Mouse (Mus musculus): ENCODE results near the gene Gm5134. TPM values are rescaled to one million over a fixed set of nuclear protein-coding genes. Genes with fewer than 3 reads are reported as not detected.
A peak's percentile ranks its signal among the peaks of the same experiment; 100 is the strongest.

Gene Gm5134
- polyA plus RNA-seq, 1 experiment from 2014 or later = not detected

GRCm38 (mm10) chr10:76012922-76013321, 58.6 kb downstream of the Gm5134 start:
- Histone ChIP-seq H3K27ac (ENCODE audit: low read depth, low read length) (no peak overlapping the region), H3K4me3 (ENCODE audit: low read depth, low read length) (no peak overlapping the region), H3K4me2 (replicated peaks; ENCODE audit: low read depth) (no peak overlapping the region), H3K9ac (ENCODE audit: low read depth, low read length) (no peak overlapping the region), H3K36me3 (ENCODE audit: control insufficient read depth, insufficient read depth) (no peaks in the 10 kb centered on the region), H3K4me1 (replicated peaks; ENCODE audit: control insufficient read depth, insufficient read depth, low read length) (no peaks in the 10 kb centered on the region), H3K27me3 (replicated peaks; ENCODE audit: control insufficient read depth, insufficient read depth, low read length) (no peaks in the 10 kb centered on the region), H3K9me3 (ENCODE audit: control insufficient read depth) (no peaks in the 10 kb centered on the region)
- no peak for ATAC-seq
- WGBS = 64% methylated on average over 6 of the region's 6 CpGs
- TF ChIP-seq CTCF (IDR thresholded peaks at IDR 0.05; ENCODE audit: low read depth) = no peak

- no peak overlapping the region for H3K27ac ChIP-seq (ENCODE audit: low read depth, low read length)
- no peak overlapping the region for H3K9ac ChIP-seq (ENCODE audit: low read depth, low read length)
- no peaks in the 10 kb centered on the region for H3K27me3 ChIP-seq (replicated peaks; ENCODE audit: control insufficient read depth, insufficient read depth, low read length)
- no peaks in the 10 kb centered on the region for H3K9me3 ChIP-seq (ENCODE audit: control insufficient read depth)
- no peaks in the 10 kb centered on the region for H3K4me1 ChIP-seq (replicated peaks; ENCODE audit: control insufficient read depth, insufficient read depth, low read length)
- no peak for TF ChIP-seq CTCF (IDR thresholded peaks at IDR 0.05; ENCODE audit: low read depth)
- no peak for ATAC-seq
- H3K4me2 ChIP-seq (replicated peaks; ENCODE audit: low read depth) = no peak overlapping the region
- no peaks in the 10 kb centered on the region for H3K36me3 ChIP-seq (ENCODE audit: control insufficient read depth, insufficient read depth)
- 89% methylated on average over 3 of the region's 3 CpGs for WGBS
- no peak overlapping the region for H3K4me3 ChIP-seq (ENCODE audit: low read depth, low read length)
Measured at GRCm38 (mm10) chr10:76016886-76017285, 62.6 kb downstream of the Gm5134 start.

GRCm38 (mm10) chr10:76021728-76022127, 67.4 kb downstream of the Gm5134 start:
- Histone ChIP-seq H3K27me3 (replicated peaks; ENCODE audit: control insufficient read depth, insufficient read depth, low read length) (no peaks in the 10 kb centered on the region), H3K4me3 (ENCODE audit: low read depth, low read length) (no peak overlapping the region), H3K36me3 (ENCODE audit: control insufficient read depth, insufficient read depth) (no peaks in the 10 kb centered on the region), H3K9ac (ENCODE audit: low read depth, low read length) (no peak overlapping the region), H3K27ac (ENCODE audit: low read depth, low read length) (peak overlapping the region; percentile 60; the same call in 1 of the 2 replicates), H3K4me2 (replicated peaks; ENCODE audit: low read depth) (no peak overlapping the region), H3K9me3 (ENCODE audit: control insufficient read depth) (0 out of 2 replicates have a peak, but pooled peaks cover 2% of the 10 kb centered on the region), H3K4me1 (replicated peaks; ENCODE audit: control insufficient read depth, insufficient read depth, low read length) (0 out of 2 replicates have a peak, but pooled peaks cover 5% of the 10 kb centered on the region)
- 12% methylated on average over 3 of the region's 3 CpGs for WGBS
- no peak for TF ChIP-seq CTCF (IDR thresholded peaks at IDR 0.05; ENCODE audit: low read depth)
- ATAC-seq = peak; percentile 93

- TF ChIP-seq CTCF (IDR thresholded peaks at IDR 0.05; ENCODE audit: low read depth) = no peak
- Histone ChIP-seq H3K4me3 (ENCODE audit: low read depth, low read length) (no peak overlapping the region), H3K27me3 (replicated peaks; ENCODE audit: control insufficient read depth, insufficient read depth, low read length) (no peaks in the 10 kb centered on the region), H3K9me3 (ENCODE audit: control insufficient read depth) (0 out of 2 replicates have a peak, but pooled peaks cover 2% of the 10 kb centered on the region), H3K9ac (ENCODE audit: low read depth, low read length) (no peak overlapping the region), H3K27ac (ENCODE audit: low read depth, low read length) (no peak overlapping the region), H3K36me3 (ENCODE audit: control insufficient read depth, insufficient read depth) (no peaks in the 10 kb centered on the region), H3K4me2 (replicated peaks; ENCODE audit: low read depth) (no peak overlapping the region), H3K4me1 (replicated peaks; ENCODE audit: control insufficient read depth, insufficient read depth, low read length) (0 out of 2 replicates have a peak, but pooled peaks cover 5% of the 10 kb centered on the region)
- no peak for ATAC-seq
- WGBS = 87% methylated on average over 6 of the region's 6 CpGs
Measured at GRCm38 (mm10) chr10:76023921-76024320, 69.6 kb downstream of the Gm5134 start.

- ATAC-seq = no peak
- Histone ChIP-seq H3K4me3 (ENCODE audit: low read depth, low read length) (no peak overlapping the region), H3K4me2 (replicated peaks; ENCODE audit: low read depth) (no peak overlapping the region), H3K9me3 (ENCODE audit: control insufficient read depth) (0 out of 2 replicates have a peak, but pooled peaks cover 2% of the 10 kb centered on the region), H3K27ac (ENCODE audit: low read depth, low read length) (no peak overlapping the region), H3K27me3 (replicated peaks; ENCODE audit: control insufficient read depth, insufficient read depth, low read length) (no peaks in the 10 kb centered on the region), H3K36me3 (ENCODE audit: control insufficient read depth, insufficient read depth) (no peaks in the 10 kb centered on the region), H3K9ac (ENCODE audit: low read depth, low read length) (no peak overlapping the region), H3K4me1 (replicated peaks; ENCODE audit: control insufficient read depth, insufficient read depth, low read length) (0 out of 2 replicates have a peak, but pooled peaks cover 5% of the 10 kb centered on the region)
- WGBS = 94% methylated on average over 9 of the region's 10 CpGs
- TF ChIP-seq CTCF (IDR thresholded peaks at IDR 0.05; ENCODE audit: low read depth) = no peak
Measured at GRCm38 (mm10) chr10:76025470-76026190, 71.3 kb downstream of the Gm5134 start.

- Histone ChIP-seq H3K36me3 (ENCODE audit: control insufficient read depth, insufficient read depth) (no peaks in the 10 kb centered on the region), H3K4me3 (ENCODE audit: low read depth, low read length) (no peak overlapping the region), H3K9me3 (ENCODE audit: control insufficient read depth) (0 out of 2 replicates have a peak, but pooled peaks cover 2% of the 10 kb centered on the region), H3K9ac (ENCODE audit: low read depth, low read length) (no peak overlapping the region), H3K27ac (ENCODE audit: low read depth, low read length) (no peak overlapping the region), H3K4me1 (replicated peaks; ENCODE audit: control insufficient read depth, insufficient read depth, low read length) (no peaks in the 10 kb centered on the region), H3K27me3 (replicated peaks; ENCODE audit: control insufficient read depth, insufficient read depth, low read length) (no peaks in the 10 kb centered on the region), H3K4me2 (replicated peaks; ENCODE audit: low read depth) (no peak overlapping the region)
- no peak for ATAC-seq
- 63% methylated on average over 12 of the region's 12 CpGs for WGBS
- TF ChIP-seq CTCF (IDR thresholded peaks at IDR 0.05; ENCODE audit: low read depth) = no peak
Measured at GRCm38 (mm10) chr10:76027127-76028015, 73.1 kb downstream of the Gm5134 start.
